Mouse (Mus musculus) lung, adult 2 months (tissue): Measurements from ENCODE around the gene Mettl21a.

Experiments used
- CTCF ChIP-seq: fragments of 200-500 bp; IDR thresholded peaks from 2 replicates; pipeline ENCODE4 v1.5.1; 2011; ENCODE audit warnings: mild to moderate bottlenecking, low read length, control low read depth; ENCODE audit not compliant: insufficient read depth
- POLR2A ChIP-seq: fragments of 200-500 bp; IDR thresholded peaks from 2 replicates; pipeline ENCODE4 v1.6.1; 2011; ENCODE audit warnings: low read depth, mild to moderate bottlenecking, control low read depth, low read length, borderline replicate concordance; ENCODE audit errors: extremely low read depth

GRCm38 (mm10) chr1:64603381-64603780 is 13.7 kb downstream of the Mettl21a start:
- TF ChIP-seq CTCF, result no peak
- no peak for TF ChIP-seq POLR2A
